Mouse (Mus musculus): ENCODE measurements around the gene Ero1l.

Ero1l gene

GRCm38 (mm10) chr14:45305852-45306251 lies 12.7 kb downstream of the Ero1l start:
- DNase-seq (ENCODE audit: low spot score in 2 of 2): no peak

- DNase-seq (ENCODE audit: low spot score in 2 of 2): no peak
Observed at GRCm38 (mm10) chr14:45304389-45304788, 14.2 kb downstream of the Ero1l start.

- no peak for DNase-seq (ENCODE audit: low spot score in 2 of 2)
Observed at GRCm38 (mm10) chr14:45303939-45304338, 14.6 kb downstream of the Ero1l start.

- no peak for DNase-seq (ENCODE audit: low spot score in 2 of 2)
Observed at GRCm38 (mm10) chr14:45291608-45292007, 27.0 kb downstream of the Ero1l start.

- DNase-seq (ENCODE audit: low spot score in 2 of 2): no peak
Observed at GRCm38 (mm10) chr14:45282066-45282465, 36.5 kb downstream of the Ero1l start.

GRCm38 (mm10) chr14:45275816-45276215 lies 42.8 kb downstream of the Ero1l start:
- no peak for DNase-seq (ENCODE audit: low spot score in 2 of 2)

GRCm38 (mm10) chr14:45263831-45264592 lies 54.6 kb downstream of the Ero1l start:
- no peak for DNase-seq (ENCODE audit: low spot score in 2 of 2)

- no peak for DNase-seq (ENCODE audit: low spot score in 2 of 2)
Observed at GRCm38 (mm10) chr14:45251548-45252076, 67.0 kb downstream of the Ero1l start.

- no peak for DNase-seq (ENCODE audit: low spot score in 2 of 2)
Observed at GRCm38 (mm10) chr14:45241613-45242012, 77.0 kb downstream of the Ero1l start.

GRCm38 (mm10) chr14:45239042-45239441 lies 79.5 kb downstream of the Ero1l start:
- DNase-seq (ENCODE audit: low spot score in 2 of 2): no peak
